Mouse (Mus musculus) neural tube, embryonic 10.5 days (tissue): ENCODE measurements around the gene Vmn1r208.
"Not testable (repeated sequence)": the region's sequence is repeated elsewhere in the genome, so short reads cannot be mapped to it uniquely, and the experiment has no call there.

Experiments used
- DNase-seq: peaks from one replicate; pipeline ENCODE4 v3.0.0-alpha.2; 2017; ENCODE audit warnings: low spot score; ENCODE audit errors: extremely low spot score

Gene Vmn1r208

GRCm38 (mm10) chr13:22777300-22777699, at the start of gene Vmn1r208:
Vmn1r208 (minus strand) TSS chr13:22777400.
- DNase-seq = not testable (repeated sequence)

GRCm38 (mm10) chr13:22821601-22822000, 44.4 kb upstream of the Vmn1r208 start:
- DNase-seq = not testable (repeated sequence)

GRCm38 (mm10) chr13:22809582-22809981, 32.4 kb upstream of the Vmn1r208 start, which contains the start of gene Vmn1r209:
Vmn1r209 (minus strand) TSS chr13:22809682.
- not testable (repeated sequence) for DNase-seq

GRCm38 (mm10) chr13:22788096-22788495, 10.9 kb upstream of the Vmn1r208 start:
- not testable (repeated sequence) for DNase-seq

- not testable (repeated sequence) for DNase-seq
Measured at GRCm38 (mm10) chr13:22784159-22784558, 7.0 kb upstream of the Vmn1r208 start.

GRCm38 (mm10) chr13:22771592-22771991, 5.6 kb downstream of the Vmn1r208 start:
- not testable (repeated sequence) for DNase-seq

GRCm38 (mm10) chr13:22747524-22747923, 29.7 kb downstream of the Vmn1r208 start:
- DNase-seq = no peak

- DNase-seq = not testable (repeated sequence)
Measured at GRCm38 (mm10) chr13:22729529-22729928, 47.7 kb downstream of the Vmn1r208 start, which contains the start of gene Vmn1r207-ps. Vmn1r207-ps (minus strand) TSS chr13:22729629.
